Mouse (Mus musculus) gastrocnemius, adult 2 months (tissue): ENCODE results near the gene Fgf9. TPM values are rescaled to one million over a fixed set of nuclear protein-coding genes. Genes with fewer than 3 reads are reported as not detected.

ENCODE experiments used
- DNase-seq: peaks from one replicate; pipeline ENCODE4 v3.0.0; 2022
- H3K27ac ChIP-seq: fragments of 200-600 bp; 2 replicates; pipeline ENCODE4 v1.8.1; 2022; ENCODE audit warnings: mild to moderate bottlenecking
- H3K4me3 ChIP-seq: fragments of 200-600 bp; 2 replicates; pipeline ENCODE4 v1.8.1; 2022; ENCODE audit warnings: mild to moderate bottlenecking, moderate library complexity
- CTCF ChIP-seq: fragments of 200-600 bp; IDR thresholded peaks from 2 replicates; pipeline ENCODE4 v1.8.1; 2022; ENCODE audit warnings: antibody characterized with exemption, mild to moderate bottlenecking, moderate library complexity
- intact Hi-C: fragments of 180-260 bp; cut with DNase I; formaldehyde crosslinking; loops from one replicate; pipeline ENCODE4 v1.15.1; 2025
- total RNA-seq, 2 experiments: library from RNA; stranded (reverse); gene quantifications; 2 replicates each; pipeline ENCODE4 v1.2.3; 2021

Gene Fgf9
- total RNA-seq, 2 experiments from 2014 or later: 1.3 to 2.8 TPM

DNA sequence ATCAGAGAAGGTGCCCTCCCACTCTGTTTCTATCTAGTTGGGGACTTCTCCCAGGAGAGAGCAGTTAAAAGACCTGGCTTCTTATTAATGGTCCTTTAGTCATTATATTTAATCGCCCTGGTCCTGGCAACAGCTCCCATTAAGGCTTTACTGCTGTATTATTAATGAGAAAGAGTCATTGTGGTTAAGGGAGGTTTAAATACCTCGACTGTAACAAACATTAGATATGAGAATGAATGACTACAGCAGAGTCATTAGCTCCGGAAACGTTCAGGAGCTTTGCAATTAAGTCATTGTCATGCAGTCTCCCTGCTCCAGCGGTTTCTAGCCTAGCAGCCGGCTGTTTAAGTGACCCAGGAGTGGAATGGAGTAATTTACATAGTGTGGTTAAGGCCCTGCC lies 31.0 kb downstream of the Fgf9 start:
- intact Hi-C loops: no loop called here
- Histone ChIP-seq H3K27ac (no peak overlapping the region), H3K4me3 (no peak overlapping the region)
- no peak for TF ChIP-seq CTCF
- no peak for DNase-seq

DNA sequence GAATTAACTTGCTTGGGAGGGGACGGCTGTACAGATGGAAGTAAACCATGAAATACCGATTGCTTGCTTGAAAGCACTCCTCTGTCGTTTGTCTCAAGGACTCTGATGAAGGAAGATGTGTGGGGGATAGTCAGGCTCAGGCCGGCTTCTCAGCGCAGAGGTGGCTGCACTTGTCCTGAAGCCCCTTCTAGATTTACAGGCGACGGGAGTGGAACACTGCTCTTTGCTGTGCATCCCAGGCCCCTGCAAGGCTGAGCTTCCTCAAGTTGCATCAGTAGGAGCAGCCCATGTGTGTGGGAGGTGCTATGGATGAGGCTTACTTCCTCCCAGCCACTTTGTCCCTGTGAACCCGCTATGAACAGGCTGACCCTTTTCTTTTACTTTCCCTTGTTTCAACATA lies 33.9 kb downstream of the Fgf9 start:
- Histone ChIP-seq H3K4me3 (no peak overlapping the region), H3K27ac (no peak overlapping the region)
- no peak for TF ChIP-seq CTCF
- DNase-seq: no peak
- intact Hi-C loops: no loop called here

DNA sequence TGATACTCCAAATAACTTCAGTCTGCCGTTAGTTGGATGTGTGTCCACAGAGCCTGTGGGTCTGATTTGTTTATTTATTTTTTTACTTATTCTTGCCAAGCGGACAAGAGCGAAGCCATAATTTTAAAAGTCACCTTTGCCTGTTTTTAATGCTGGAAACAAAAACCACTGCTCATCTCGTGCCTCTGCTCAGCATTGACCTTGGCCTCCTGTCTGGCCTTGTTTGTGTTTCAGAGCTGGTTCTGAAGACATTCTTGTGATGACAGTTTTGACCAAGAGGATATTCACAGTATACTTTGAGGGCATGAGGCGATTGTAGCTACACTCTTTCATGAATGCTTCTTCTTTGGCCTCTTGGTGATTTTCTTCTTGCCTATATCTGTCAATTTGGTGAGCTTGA lies 35.2 kb downstream of the Fgf9 start:
- TF ChIP-seq CTCF: no peak
- no peak overlapping the region for H3K27ac ChIP-seq
- H3K4me3 ChIP-seq: no peak overlapping the region
- no peak for DNase-seq
- intact Hi-C loops: no loop called here

DNA sequence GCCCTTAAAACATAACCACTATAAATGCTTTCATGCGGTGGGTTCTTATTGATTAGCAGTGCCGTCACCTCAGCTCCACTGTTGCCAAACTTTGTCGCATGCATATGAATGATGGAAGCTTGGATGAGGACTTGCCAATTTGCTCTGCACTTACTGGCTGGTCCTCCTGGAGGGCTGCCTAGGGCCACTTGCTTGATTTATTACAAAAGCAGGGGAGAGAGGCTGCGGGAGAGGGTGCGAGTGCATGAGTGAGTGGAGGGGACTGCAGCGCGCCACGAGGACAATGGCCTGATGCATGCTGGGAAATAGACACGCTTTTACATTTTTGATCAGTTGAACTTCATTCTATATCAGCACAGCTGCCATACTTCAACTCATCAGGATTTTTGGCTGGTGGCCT lies 39.3 kb downstream of the Fgf9 start:
- intact Hi-C loops: no loop called here
- Histone ChIP-seq H3K4me3 (no peak overlapping the region), H3K27ac (no peak overlapping the region)
- no peak for TF ChIP-seq CTCF
- DNase-seq: no peak

DNA sequence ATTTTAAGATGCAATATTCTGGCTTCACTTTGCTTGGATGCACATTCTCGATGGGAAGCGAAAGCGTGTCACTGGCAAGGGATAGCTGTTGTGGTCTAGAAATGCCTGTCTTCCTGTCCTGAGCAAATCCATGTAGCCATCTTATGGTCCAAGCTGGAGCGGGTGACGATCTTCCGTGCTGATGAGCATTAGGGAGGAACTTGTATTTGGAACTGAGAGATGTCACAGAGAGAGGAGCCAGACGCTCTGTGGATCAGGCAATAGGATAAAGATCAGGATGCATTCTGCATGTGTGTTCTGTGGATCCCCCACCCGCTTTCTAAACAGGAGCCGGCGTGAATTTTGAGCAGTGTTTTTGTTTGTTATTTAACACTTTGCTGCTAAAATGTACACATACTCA lies 41.2 kb downstream of the Fgf9 start:
- TF ChIP-seq CTCF: no peak
- intact Hi-C loops: no loop called here
- H3K27ac ChIP-seq: no peak overlapping the region
- DNase-seq: no peak
- H3K4me3 ChIP-seq: no peak overlapping the region

DNA sequence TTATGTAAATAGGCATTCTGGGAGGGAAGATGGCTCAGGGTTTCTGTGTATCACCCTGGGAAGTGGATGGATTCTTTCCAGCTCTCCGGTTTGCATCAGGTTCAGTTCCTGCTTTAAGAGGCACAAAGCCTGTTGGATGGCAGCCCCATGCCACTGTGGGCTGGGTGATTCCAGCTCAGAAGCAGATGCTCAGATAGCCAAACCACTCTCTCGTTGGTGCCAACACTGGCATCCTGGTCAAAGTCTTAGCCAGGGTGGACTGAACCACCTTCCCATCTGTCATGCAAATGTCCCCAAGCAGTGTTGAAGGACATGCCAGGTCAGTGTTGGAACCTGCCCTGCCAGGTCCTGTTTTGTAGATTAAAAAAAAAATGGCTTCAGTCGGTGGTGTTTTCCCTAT lies 42.0 kb downstream of the Fgf9 start:
- no peak for DNase-seq
- TF ChIP-seq CTCF: no peak
- Histone ChIP-seq H3K27ac (no peak overlapping the region), H3K4me3 (no peak overlapping the region)
- intact Hi-C loops: no loop called here

DNA sequence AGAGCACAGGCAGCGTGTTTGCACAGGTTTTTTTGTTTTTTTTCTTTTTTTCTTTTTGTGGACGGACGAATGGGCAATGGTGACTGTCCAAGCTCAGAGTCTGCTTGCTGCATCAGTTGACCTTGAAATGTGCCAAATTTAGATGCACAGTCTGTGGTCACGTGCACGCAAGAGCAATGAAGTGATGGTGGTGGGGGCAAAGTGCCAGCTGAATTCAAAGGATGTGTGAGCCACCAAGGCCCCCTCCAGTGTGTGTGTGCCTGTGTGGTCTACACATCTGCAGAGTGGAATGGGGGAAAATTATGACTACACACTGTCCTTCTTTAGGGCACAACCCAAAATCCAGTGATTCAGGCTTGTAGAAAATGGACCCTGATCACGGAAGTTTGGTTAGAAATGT lies 42.8 kb downstream of the Fgf9 start:
- H3K4me3 ChIP-seq: no peak overlapping the region
- DNase-seq: no peak
- intact Hi-C loops: no loop called here
- TF ChIP-seq CTCF: no peak
- no peak overlapping the region for H3K27ac ChIP-seq

DNA sequence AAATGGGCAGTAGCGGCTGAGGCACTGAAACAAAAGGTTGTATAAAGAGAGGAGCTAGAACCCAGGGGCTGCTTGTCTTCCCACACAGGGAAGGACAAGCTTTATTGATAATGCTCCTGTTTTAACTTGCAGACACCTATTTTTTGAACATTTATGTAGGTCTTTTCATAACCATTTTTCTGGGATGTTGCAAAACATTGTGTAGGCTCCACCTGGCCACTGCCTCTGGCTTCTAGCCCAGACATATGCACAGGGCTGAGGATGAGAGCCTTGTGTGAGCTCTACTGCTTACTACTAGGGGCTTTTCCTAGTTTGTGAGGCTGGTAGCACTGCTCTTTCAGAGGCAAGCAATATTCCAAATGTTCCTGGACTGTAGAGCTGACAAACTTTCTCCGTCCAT lies 43.8 kb downstream of the Fgf9 start:
- intact Hi-C loops: no loop called here
- no peak overlapping the region for H3K27ac ChIP-seq
- no peak for TF ChIP-seq CTCF
- H3K4me3 ChIP-seq: no peak overlapping the region
- DNase-seq: no peak

DNA sequence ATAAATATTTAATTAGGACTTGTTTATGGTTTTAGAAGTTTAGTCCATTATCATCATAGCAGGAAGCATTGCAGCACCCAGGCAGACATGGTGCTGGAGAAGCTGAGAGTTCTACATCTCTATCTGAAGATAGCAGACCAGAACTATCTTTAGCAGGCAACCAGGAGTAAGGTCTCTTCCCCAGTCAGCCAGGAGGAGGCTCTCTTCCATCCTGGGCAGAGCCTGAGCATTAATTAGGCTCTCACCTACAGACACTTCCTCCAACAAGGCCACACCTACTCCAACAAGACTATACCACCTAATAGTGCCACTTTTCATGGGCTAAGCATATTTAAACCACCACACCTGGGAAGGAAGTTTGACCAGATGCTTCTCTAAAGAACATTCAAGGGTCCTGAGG lies 54.3 kb downstream of the Fgf9 start:
- Histone ChIP-seq H3K27ac (no peak overlapping the region), H3K4me3 (no peak overlapping the region)
- intact Hi-C loops: no loop called here
- DNase-seq: no peak
- TF ChIP-seq CTCF: no peak

DNA sequence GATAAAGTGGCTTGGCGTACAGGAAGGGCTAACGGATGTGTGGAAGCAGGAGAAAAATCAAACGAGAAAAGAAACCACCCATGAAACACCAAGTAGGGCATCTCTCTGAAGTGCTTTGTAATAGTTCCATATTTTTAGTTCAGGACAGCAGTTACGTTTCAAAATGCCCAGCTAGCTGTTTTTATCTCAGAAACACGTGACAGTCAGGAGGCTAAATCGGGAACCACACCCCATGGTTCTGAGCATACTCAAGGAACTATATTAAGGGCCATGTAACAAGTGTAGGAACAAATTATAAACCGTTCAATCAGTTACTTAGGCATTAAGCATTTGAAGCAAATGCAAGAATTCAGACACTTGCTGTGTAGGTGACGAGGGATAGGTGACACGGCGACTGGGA lies 56.2 kb downstream of the Fgf9 start:
- no peak for TF ChIP-seq CTCF
- DNase-seq: no peak
- no peak overlapping the region for H3K4me3 ChIP-seq
- H3K27ac ChIP-seq: no peak overlapping the region
- intact Hi-C loops: no loop called here

DNA sequence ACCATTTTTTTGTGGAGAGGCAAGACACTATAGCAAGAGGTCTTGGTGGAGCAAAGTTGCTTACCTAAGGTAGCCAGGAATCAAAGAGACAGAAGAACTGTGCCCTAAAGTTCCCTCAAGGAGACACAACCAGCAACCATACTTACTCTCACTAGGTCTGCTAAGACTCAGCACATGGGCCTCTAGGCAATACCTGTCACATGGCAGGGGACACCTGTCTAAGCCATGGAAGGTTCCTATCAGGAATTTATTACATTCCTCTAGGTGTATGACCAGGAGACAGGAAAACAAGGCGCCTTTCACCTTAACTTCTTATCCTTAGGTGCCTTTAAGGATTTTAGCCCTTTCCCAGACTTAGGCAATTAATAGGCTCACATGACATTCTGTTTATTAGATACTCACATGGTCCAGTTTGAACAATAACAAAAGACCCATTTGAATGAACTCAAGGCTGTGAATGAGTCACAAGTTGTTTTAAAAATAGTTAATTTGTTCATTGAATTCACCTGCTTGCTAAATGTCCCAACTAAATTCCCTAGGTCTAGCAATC lies 69.2 kb downstream of the Fgf9 start:
- no peak overlapping the region for H3K4me3 ChIP-seq
- no peak for TF ChIP-seq CTCF
- intact Hi-C loops: no loop called here
- no peak for DNase-seq
- H3K27ac ChIP-seq: no peak overlapping the region

DNA sequence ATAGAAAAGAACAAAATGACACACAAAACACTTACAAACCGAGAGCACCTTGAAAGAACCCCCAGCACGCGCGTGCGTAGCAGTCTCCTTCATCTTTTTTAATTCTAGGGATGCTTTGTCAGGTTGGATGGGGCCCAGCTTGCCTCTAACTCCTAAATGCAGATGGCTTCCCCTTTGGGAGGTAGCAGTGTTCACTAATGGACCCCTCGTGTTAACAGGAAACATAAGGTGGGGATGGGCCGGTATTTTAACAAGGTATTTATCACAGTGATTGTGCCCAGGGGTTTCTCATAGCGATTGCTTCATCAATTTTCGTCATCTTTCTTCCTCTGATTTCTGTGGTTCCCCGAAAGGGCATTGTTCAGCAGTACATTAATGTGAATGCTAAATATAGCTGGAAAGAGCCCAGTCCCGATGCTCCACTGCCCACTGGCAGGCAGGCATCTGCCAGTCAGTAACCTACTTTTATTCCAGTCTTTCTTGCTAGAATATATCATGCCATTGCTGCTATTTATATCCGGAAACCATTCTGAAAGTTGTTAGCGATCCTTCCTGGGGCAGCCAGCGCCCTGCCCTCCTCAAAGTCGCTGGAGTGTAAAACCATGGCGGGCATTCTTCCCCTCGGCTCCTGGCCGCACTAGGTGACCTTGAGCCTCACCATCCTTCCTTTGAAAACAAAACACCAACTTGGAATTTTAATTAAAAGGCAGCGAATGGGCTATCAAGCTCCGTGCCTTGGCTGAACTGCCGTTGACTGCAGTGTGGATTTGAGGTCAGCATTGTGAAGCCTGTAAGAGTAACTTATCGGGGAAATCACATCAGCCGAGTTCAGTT lies 79.5 kb downstream of the Fgf9 start:
- no peak overlapping the region for H3K27ac ChIP-seq
- intact Hi-C loops: no loop called here

DNA sequence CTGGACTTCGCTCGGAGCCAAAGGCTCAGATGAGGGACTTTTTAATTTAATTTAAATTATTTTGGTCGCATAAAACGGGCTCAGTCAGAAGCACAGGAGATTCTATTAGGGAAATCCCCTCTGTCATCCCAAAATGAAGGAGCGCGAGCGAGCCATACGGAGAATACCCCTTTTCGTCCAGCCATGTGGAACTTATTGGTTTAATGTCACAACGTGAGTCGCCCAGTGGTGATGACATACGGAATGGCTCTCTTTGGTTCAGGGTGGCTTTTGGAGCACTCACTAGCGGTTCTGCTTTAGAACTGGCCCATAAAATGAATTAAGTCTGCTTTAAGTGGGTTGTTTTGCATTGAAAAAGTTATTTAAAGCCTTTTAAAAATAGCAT lies 80.1 kb downstream of the Fgf9 start:
- no peak overlapping the region for H3K27ac ChIP-seq
- intact Hi-C loops: no loop called here

More for the DNA sequence above, 79.5 kb downstream of the Fgf9 start:
- TF ChIP-seq CTCF: no peak
- no peak overlapping the region for H3K4me3 ChIP-seq
- no peak for DNase-seq

DNA sequence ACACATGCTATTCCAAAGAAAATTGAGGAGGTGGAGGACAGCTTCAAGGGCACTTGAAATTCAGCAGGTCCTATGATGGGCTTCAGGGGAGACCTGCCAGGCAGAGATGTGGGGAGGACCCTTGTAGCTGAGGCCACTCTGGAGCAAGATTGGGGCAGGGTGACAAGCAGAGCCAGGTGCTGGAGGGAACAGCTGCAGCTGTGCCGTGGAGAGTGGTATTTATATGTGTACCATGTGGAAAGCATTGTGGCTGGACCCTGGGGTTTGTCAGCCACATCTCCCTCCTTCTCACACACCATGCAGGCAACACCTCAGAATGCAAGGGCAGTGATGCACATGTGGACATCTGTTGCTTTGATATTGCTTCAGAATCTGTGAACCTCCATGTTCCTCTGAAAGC lies 81.8 kb downstream of the Fgf9 start:
- Histone ChIP-seq H3K27ac (no peak overlapping the region), H3K4me3 (no peak overlapping the region)
- TF ChIP-seq CTCF: no peak
- intact Hi-C loops: no loop called here
- DNase-seq: no peak

More for the DNA sequence above, 80.1 kb downstream of the Fgf9 start:
- DNase-seq: no peak
- H3K4me3 ChIP-seq: no peak overlapping the region
- TF ChIP-seq CTCF: no peak
